Mouse (Mus musculus): ENCODE measurements at regions not wholly inside any gene's neighbourhood (a gene's known extent, or its start where the extent isn't known, plus 50 kb on each side); places are given as distances from the start of the nearest gene placed in this dataset.

DNA sequence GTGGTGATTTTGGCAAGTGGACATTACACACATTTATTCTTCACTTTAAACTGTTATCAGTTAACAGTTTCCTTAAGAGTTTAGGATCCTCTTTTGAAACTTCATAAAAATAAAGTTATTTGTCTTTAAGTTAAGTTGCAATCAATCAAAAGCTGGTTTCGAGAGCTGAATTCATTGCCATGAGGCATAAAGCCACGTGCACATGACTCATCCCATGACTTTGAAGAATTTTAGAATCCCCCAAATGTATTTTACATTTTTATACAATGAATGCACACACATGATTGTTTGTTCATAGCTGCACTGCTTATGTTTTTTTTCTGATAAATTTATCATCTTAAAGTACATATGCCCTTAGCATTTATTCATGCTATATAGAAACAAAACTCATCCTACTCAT, 1039.1 kb downstream of the Slc22a22 start:
- in situ Hi-C loops (cut with MboI; ENCODE audit: unreplicated experiment in 2 of 2) = no loop called here

- in situ Hi-C loops (cut with MboI; ENCODE audit: unreplicated experiment in 2 of 2) = no loop called here
These were observed 1041.3 kb downstream of the Slc22a22 start for GRCm38 (mm10) chr15:56436131-56436530.

DNA sequence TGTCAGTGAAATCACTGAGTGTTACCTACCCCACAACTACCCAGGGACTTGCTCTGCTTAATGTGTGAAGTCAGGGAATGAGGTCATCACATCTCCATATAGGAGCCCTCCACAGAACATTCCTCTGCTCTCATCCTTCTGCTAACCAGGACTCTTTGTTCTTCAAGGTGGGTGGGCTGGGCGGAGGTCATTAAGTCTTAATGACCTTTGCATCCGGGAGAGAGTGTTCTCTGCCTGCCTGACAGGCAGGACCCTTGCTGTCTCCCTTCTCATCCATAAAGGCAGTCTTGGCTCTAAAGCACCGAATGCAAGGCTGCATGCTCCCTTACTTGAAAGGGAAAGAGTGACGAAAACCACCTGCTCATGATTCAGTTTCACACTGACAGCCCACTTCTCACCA, 1051.4 kb downstream of the Slc22a22 start:
- in situ Hi-C loops (cut with MboI; ENCODE audit: unreplicated experiment in 2 of 2) = no loop called here

GRCm38 (mm10) chr15:56420681-56421080, 1056.7 kb downstream of the Slc22a22 start:
- in situ Hi-C loops (cut with MboI; ENCODE audit: unreplicated experiment in 2 of 2) = no loop called here

DNA sequence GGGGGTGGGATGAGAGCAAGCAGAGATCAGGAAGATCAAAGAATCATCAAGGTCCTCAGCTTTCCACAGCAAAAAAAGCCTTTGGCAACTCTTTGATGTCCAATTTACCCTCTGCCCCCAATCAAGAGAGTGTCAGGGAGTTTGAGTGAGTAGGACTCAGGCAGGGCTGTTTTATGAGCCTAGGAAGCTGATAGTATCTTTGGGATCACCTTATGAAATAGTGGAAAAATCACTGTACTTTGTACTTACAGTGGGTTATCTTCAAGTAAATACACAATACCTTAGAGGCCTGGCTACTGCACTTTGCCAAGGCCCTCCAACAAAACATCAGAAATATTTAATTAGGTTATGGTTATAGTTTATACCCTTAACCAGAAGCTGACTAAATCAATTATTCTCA, 1085.4 kb downstream of the Slc22a22 start:
- in situ Hi-C loops (cut with MboI; ENCODE audit: unreplicated experiment in 2 of 2) = no loop called here

DNA sequence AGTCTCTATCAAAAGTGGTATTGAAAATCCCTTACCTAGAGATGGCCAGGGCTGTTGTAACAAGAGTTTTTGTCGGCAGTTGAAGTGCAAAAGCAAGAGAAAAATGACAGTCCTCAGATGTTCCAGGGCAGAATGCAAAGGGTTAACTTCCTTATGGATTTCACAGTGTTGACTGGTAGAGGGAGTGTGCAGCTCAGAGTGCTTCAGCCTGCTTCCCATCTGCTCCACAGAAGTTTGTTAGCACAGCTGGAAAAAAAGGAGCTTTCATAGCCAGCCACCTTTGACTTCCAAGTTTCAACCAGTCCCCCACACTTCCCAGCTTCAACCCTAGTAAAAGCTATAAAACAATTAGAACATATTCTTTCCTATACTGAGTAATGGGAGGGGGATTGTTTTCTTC, 1098.9 kb downstream of the Slc22a22 start:
- in situ Hi-C loops (cut with MboI; ENCODE audit: unreplicated experiment in 2 of 2) = no loop called here

DNA sequence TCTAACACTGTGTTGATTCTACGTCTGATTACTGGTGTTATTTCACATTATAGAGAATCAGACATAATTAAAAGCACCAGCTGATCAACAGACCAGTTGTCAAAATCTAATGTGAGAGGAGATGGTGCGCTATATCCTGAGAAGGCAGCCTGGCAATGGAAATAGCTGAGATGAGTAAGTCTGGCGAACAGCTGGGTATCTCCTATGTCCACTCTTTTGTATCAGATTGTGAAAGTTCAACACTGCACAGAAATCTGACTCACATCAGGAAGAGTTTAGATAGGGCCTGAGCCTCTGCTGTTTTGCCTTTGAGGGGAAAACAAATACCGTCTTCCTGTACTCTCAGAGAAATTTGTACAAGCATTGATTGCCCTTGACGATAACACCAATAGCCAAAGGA, 1126.5 kb downstream of the Slc22a22 start:
- in situ Hi-C loops (cut with MboI; ENCODE audit: unreplicated experiment in 2 of 2) = no loop called here

GRCm38 (mm10) chr15:56346111-56346510, 1131.3 kb downstream of the Slc22a22 start:
- in situ Hi-C loops (cut with MboI; ENCODE audit: unreplicated experiment in 2 of 2) = loop anchor here in 1 of 2 experiments (25.0 kb wide), 1 partner anchor 1166 kb away; no protein-coding TSS in a partner anchor

DNA sequence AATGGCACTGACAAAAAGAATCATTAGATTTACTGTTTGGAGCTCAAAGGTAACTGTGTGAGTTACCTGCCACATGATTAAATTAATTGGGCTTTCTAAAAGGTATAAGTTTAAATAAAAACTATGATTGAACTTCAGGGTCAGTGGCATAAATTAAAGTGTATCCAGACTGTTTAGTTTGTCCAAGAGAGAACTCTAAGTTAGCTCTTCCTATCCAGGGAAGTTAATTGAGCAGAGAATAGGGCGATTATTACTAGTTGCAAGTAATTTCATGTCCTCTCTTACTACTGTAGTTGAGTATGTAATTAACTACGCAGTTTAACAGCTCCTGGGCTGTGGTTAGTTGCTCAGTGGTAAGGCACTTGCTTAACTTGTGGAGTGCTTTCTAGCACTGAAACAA, 1132.5 kb downstream of the Slc22a22 start:
- in situ Hi-C loops (cut with MboI; ENCODE audit: unreplicated experiment in 2 of 2) = loop anchor here in 1 of 2 experiments (25.0 kb wide), 1 partner anchor 1167 kb away; no protein-coding TSS in a partner anchor

DNA sequence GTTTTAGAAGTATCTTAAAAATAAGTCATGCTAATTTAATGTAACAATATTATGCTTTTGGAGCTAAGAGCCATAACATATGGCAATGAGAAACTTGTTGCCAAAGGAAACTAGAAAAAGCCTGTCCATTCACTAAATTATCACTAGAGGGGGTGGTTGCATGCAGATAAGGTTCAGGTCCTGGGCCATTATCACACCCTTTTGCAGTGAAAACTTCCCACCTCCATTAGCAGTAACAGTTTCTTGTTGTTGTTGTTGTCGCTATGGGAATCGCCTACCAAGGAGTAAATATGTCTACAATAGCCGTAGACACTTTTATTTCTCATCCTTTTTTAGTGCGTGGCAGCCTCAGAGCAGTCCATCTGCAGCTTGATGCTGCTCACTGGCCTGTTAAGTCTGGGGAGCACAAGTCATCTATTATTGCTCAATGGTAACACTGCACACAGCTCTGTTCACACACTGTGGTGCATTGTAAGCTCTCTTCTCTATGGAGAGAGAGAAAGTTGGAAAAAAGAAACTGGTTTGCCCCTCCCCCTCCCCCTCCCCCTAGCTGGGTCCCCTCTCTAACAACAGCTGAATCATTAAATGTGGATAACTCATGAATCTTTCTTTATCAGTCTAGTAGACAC, 1133.0 kb downstream of the Slc22a22 start:
- in situ Hi-C loops (cut with MboI; ENCODE audit: unreplicated experiment in 2 of 2) = loop anchor here in 1 of 2 experiments (25.0 kb wide), 1 partner anchor 1168 kb away; no protein-coding TSS in a partner anchor

GRCm38 (mm10) chr15:56337879-56338278, 1139.5 kb downstream of the Slc22a22 start:
- in situ Hi-C loops (cut with MboI; ENCODE audit: unreplicated experiment in 2 of 2) = loop anchor here in 1 of 2 experiments (25.0 kb wide), 1 partner anchor 1174 kb away; no protein-coding TSS in a partner anchor

DNA sequence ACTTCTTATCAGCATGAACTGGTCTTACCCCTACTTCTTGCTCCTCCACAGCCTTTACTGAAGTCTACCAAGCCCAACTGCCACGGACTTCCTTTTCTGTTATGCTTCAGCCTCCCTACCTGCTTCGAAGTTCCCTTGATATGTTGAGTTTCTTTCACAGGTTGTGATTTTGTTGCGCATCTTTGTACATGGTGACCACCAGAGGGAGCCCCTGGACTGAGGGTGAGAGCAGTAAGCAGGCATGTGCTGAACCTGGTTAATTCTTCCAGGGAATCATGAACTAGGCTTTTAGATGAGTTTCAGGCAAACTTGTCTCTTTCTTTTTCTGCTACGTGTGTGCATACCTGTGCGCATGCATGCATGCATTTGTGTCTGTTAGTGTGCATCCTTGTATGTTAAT, 1141.0 kb downstream of the Slc22a22 start:
- in situ Hi-C loops (cut with MboI; ENCODE audit: unreplicated experiment in 2 of 2) = loop anchor here in 1 of 2 experiments (25.0 kb wide), 1 partner anchor 1176 kb away; no protein-coding TSS in a partner anchor

GRCm38 (mm10) chr15:56335011-56335410, 1142.4 kb downstream of the Slc22a22 start:
- in situ Hi-C loops (cut with MboI; ENCODE audit: unreplicated experiment in 2 of 2) = loop anchor here in 1 of 2 experiments (25.0 kb wide), 1 partner anchor 1177 kb away; no protein-coding TSS in a partner anchor

- in situ Hi-C loops (cut with MboI; ENCODE audit: unreplicated experiment in 2 of 2) = no loop called here
These were observed 1156.9 kb downstream of the Slc22a22 start for GRCm38 (mm10) chr15:56320501-56320900.

DNA sequence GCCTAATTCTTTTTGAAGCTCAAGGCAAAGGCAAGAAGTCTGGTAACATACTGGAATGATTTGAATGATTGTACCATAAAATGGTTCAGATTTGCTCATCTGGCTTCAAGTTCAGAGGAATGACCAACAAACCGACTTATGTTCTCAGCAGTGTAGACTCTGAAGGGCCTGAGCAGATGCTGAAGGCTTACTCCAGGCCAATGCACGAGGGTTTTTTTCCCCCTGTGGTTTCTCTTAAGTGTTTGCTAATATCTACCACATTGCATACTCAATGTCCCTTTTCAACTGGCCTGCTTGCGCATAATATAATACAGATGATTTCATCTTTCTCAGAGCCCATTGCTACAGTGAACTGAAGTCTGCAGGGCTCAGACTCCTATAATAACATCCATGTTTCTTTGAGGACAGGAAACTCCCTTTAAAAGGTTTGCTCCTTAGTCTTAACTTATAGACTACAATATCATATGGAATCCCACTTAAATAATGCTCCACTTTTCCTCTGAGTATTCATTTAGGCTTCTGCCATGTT, 1182.5 kb downstream of the Slc22a22 start:
- in situ Hi-C loops (cut with MboI; ENCODE audit: unreplicated experiment in 2 of 2) = no loop called here

DNA sequence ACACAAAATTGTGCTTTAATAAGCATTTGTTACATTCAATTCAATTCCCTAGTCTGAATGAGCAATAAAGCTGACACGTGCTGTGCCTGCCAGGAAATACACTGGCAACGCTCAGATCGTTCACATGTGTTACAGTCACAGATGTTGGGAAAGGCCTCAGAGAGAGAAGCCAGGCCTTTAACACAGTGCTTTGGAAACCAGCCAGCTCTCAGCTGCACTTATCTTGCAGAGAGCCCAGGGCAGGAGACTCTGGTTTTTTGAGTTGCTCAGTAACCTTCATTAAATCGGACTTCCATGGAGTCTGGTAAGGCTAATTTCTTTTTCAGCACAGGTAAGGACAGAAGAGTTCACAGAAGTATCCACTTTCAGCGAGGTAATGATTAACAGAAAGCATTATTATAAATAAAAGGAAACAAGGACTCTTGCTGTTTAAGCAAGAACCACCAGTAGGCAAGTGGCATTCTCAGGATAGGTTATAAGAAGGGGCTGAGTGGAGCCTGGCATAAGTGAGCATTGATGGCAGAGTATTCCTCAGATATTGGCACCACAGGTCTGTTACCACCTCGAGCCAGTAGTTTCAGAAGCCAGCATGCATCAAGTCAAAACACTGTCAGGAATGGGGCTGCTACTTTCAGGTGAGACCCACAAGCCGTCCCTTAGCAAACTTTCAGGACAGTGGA, 1198.7 kb downstream of the Slc22a22 start:
- in situ Hi-C loops (cut with MboI; ENCODE audit: unreplicated experiment in 2 of 2) = no loop called here

GRCm38 (mm10) chr15:56278006-56278405, 1199.4 kb downstream of the Slc22a22 start:
- in situ Hi-C loops (cut with MboI; ENCODE audit: unreplicated experiment in 2 of 2) = no loop called here

DNA sequence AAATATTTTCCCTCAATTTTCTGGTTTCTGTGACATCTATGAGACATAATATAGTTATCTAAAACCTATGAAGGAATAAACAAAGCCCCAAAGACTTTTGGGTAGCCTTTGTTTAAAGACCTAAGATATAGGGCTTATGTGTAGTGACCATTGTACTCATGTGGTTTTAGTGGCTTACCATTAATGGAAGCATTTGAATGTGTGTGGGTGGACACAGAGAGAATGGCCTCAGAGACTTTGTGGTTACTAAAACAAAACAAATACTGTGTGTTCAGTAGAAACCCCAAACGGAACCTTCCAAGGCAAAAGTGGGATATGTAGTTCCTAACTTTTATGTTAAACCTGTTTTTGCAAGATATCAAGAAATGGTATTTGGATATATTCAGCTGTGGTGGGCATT, 1228.7 kb downstream of the Slc22a22 start:
- in situ Hi-C loops (cut with MboI; ENCODE audit: unreplicated experiment in 2 of 2) = no loop called here

GRCm38 (mm10) chr15:56244004-56244735, 1233.3 kb downstream of the Slc22a22 start:
- in situ Hi-C loops (cut with MboI; ENCODE audit: unreplicated experiment in 2 of 2) = no loop called here

DNA sequence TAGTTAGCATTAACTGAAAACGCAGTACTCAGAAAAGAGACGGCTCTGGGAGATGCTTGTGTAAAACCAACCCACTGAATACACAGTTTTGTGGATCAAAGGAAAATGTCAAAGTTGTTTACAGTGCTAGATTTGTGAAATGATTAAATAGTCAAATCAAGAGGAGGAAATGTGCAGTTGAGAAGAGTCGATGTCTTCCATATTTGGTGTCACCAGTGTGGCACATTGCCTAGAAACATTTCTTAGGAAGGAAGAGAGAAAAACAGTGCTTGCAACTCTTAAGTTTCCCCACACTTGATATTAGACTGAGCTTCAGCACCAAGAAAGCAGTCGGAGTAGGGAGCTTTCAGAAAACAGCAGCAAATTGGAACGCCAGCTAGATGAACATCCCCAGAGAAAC, 1274.9 kb downstream of the Slc22a22 start:
- in situ Hi-C loops (cut with MboI; ENCODE audit: unreplicated experiment in 2 of 2) = no loop called here

GRCm38 (mm10) chr15:56199336-56199735, 1278.1 kb downstream of the Slc22a22 start:
- in situ Hi-C loops (cut with MboI; ENCODE audit: unreplicated experiment in 2 of 2) = no loop called here
